Mouse (Mus musculus) MN1 (cell line): ENCODE results near the gene Pitpnm2.
"Not testable (repeated sequence)": the region's sequence is repeated elsewhere in the genome, so short reads cannot be mapped to it uniquely, and the experiment has no call there.

Experiments used
- DNase-seq: peaks from one replicate; pipeline ENCODE4 v3.0.0-alpha.2; 2016; ENCODE audit warnings: low spot score

Gene Pitpnm2

GRCm38 (mm10) chr5:124220551-124220950 lies 29.0 kb downstream of the Pitpnm2 start:
- no peak for DNase-seq

- no peak for DNase-seq
Measured at GRCm38 (mm10) chr5:124219431-124219830, 30.1 kb downstream of the Pitpnm2 start.

- no peak for DNase-seq
Measured at GRCm38 (mm10) chr5:124218986-124219385, 30.6 kb downstream of the Pitpnm2 start.

- no peak for DNase-seq
Measured at GRCm38 (mm10) chr5:124217566-124218249, 31.9 kb downstream of the Pitpnm2 start.

GRCm38 (mm10) chr5:124217092-124217491 lies 32.5 kb downstream of the Pitpnm2 start:
- DNase-seq, result not testable (repeated sequence)

- DNase-seq, result no peak
Measured at GRCm38 (mm10) chr5:124216403-124216802, 33.2 kb downstream of the Pitpnm2 start.

- no peak for DNase-seq
Measured at GRCm38 (mm10) chr5:124215647-124216046, 33.9 kb downstream of the Pitpnm2 start.

- DNase-seq, result no peak
Measured at GRCm38 (mm10) chr5:124214516-124215145, 34.9 kb downstream of the Pitpnm2 start.

- DNase-seq, result no peak
Measured at GRCm38 (mm10) chr5:124213588-124214469, 35.7 kb downstream of the Pitpnm2 start.

GRCm38 (mm10) chr5:124211669-124212068 lies 37.9 kb downstream of the Pitpnm2 start:
- DNase-seq, result no peak

- no peak for DNase-seq
Measured at GRCm38 (mm10) chr5:124211234-124211633, 38.3 kb downstream of the Pitpnm2 start.

- DNase-seq, result peak; percentile 21
Measured at GRCm38 (mm10) chr5:124210281-124211016, 39.1 kb downstream of the Pitpnm2 start.

GRCm38 (mm10) chr5:124209850-124210249 lies 39.7 kb downstream of the Pitpnm2 start:
- DNase-seq, result no peak

- DNase-seq, result no peak
Measured at GRCm38 (mm10) chr5:124208030-124208429, 41.5 kb downstream of the Pitpnm2 start.

- DNase-seq, result no peak
Measured at GRCm38 (mm10) chr5:124206481-124207038, 43.0 kb downstream of the Pitpnm2 start.

GRCm38 (mm10) chr5:124205809-124206380 lies 43.7 kb downstream of the Pitpnm2 start:
- DNase-seq, result no peak

GRCm38 (mm10) chr5:124205211-124205610 lies 44.3 kb downstream of the Pitpnm2 start:
- no peak for DNase-seq

- DNase-seq, result peak; percentile 78
Measured at GRCm38 (mm10) chr5:124204127-124204794, 45.3 kb downstream of the Pitpnm2 start.

- DNase-seq, result no peak
Measured at GRCm38 (mm10) chr5:124203251-124203650, 46.3 kb downstream of the Pitpnm2 start.

- DNase-seq, result peak; percentile 52
Measured at GRCm38 (mm10) chr5:124202071-124202470, 47.5 kb downstream of the Pitpnm2 start.

- DNase-seq, result no peak
Measured at GRCm38 (mm10) chr5:124201564-124201963, 48.0 kb downstream of the Pitpnm2 start.
